Mouse (Mus musculus) heart, embryonic 14.5 days (tissue): Measurements from ENCODE around the gene Gmnc. TPM values are rescaled to one million over a fixed set of nuclear protein-coding genes. Genes with fewer than 3 reads are reported as not detected.

Experiments used
- ATAC-seq: fragments of 200-750 bp; cut with Nextera tagmentation; 2 replicates; pipeline ENCODE4 v1.8.0; 2017; ENCODE audit warnings: low read depth, moderate TSS enrichment; ENCODE audit not compliant: insufficient number of reproducible peaks, insufficient read depth, low FRiP score
- H3K27ac ChIP-seq, 2 experiments: fragments of 200-500 bp in 1 of 2; fragments of 300-500 bp in 1 of 2; sonication (generic) in 1 of 2; replicated peaks in 1 of 2; 2 replicates each; pipeline ENCODE4 v1.5.1; 2012 to 2014; ENCODE audit warnings: low read depth in 2 of 2, low read length in 2 of 2, control low read depth in 1 of 2, mild to moderate bottlenecking in 1 of 2, mixed read lengths in 1 of 2; ENCODE audit not compliant: control insufficient read depth in 1 of 2, insufficient read depth in 1 of 2
- H3K27me3 ChIP-seq: fragments of 300-500 bp; sonication (generic); 2 replicates; pipeline ENCODE4 v1.6.1; 2014; ENCODE audit warnings: mild to moderate bottlenecking, low read length, control low read depth; ENCODE audit not compliant: control insufficient read depth, insufficient read depth
- H3K36me3 ChIP-seq: fragments of 300-500 bp; sonication (generic); 2 replicates; pipeline ENCODE4 v1.6.1; 2014; ENCODE audit warnings: mild to moderate bottlenecking, control low read depth, low read length, mixed read lengths; ENCODE audit not compliant: control insufficient read depth, insufficient read depth
- H3K4me1 ChIP-seq, 2 experiments: fragments of 200-500 bp in 1 of 2; fragments of 300-500 bp in 1 of 2; sonication (generic) in 1 of 2; 2 replicates each; pipeline ENCODE4 v1.6.1; 2012 to 2014; ENCODE audit warnings: low read length in 2 of 2, control low read depth in 1 of 2, mixed read lengths in 1 of 2; ENCODE audit not compliant: control insufficient read depth in 2 of 2, insufficient read depth in 2 of 2
- H3K4me2 ChIP-seq: fragments of 300-500 bp; sonication (generic); 2 replicates; pipeline ENCODE4 v1.6.1; 2014; ENCODE audit warnings: mild to moderate bottlenecking, low read length
- H3K4me3 ChIP-seq, 2 experiments: fragments of 200-500 bp in 1 of 2; fragments of 300-500 bp in 1 of 2; sonication (generic) in 1 of 2; 2 replicates each; pipeline ENCODE4 v1.5.1; 2012 to 2014; ENCODE audit warnings: low read length in 2 of 2, mild to moderate bottlenecking in 2 of 2, control low read depth in 1 of 2, low read depth in 1 of 2, moderate library complexity in 1 of 2; ENCODE audit not compliant: control insufficient read depth in 1 of 2, insufficient read depth in 1 of 2
- H3K9ac ChIP-seq: fragments of 300-500 bp; sonication (generic); 2 replicates; pipeline ENCODE4 v1.6.1; 2014; ENCODE audit warnings: mild to moderate bottlenecking, low read length
- H3K9me3 ChIP-seq: fragments of 300-500 bp; sonication (generic); 2 replicates; pipeline ENCODE4 v1.6.1; 2016; ENCODE audit warnings: low read length, control low read depth; ENCODE audit not compliant: control insufficient read depth
- WGBS: fragments of 180-500 bp; shearing (Covaris S2); extraction: QIAGEN DNeasy Blood & Tissue Kit; methylation state at CpG from one replicate; pipeline ENCODE4 v1.1.7; 2014; 5-methylcytosine and 5-hydroxymethylcytosine counted together
- polyA plus RNA-seq: library from polyadenylated mRNA; unstranded; fragments of >200 nt; fragmentation: Nextera tagmentation; extraction: Ambion mirVana; gene quantifications from 2 replicates; pipeline ENCODE4 v1.2.1, GENCODE M21; 2014

Gene Gmnc
- not detected in 2 replicates for polyA plus RNA-seq

DNA sequence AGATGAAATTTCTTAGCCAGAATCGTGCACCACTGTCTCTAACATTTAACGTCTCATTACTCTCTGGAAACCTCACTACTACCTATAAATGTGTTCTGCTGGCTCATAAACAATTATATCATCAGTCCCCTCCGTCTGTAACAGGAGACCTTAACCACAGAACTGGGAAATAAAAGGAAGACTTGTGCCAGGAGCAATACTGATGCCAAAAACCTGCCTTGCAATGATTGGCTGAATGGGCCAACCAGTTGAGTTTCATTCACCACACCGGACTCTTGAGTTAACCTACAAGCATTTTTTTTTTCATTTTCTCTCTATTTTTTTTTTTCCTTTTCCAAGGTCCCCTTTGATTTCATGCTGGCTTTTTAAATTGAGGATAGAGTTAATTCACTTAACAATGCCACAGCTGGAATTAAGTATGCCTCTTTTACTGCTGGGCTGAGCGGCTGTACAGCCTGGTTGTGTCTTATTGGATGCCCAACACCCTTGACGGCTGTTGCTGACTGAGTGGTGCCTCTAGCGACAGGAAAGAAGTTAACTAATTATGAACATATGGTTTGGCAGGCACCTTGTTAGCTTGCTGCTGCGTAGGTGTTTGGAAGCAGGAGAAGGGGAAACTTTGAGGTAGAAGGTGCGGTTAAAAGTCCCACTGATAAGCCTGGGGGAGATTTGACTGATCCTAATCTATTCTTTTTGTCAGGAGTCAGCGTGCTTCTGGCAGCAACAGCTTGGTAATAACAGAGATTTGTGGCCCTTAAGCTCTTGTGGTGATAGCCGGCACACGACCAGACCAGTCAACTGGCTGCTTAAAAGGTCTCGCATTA is at the start of gene Gmnc:
TSS of gene Gmnc (minus strand) at position 176 of the 824 bp plus-strand sequence.
- H3K4me2 ChIP-seq, result no peak within 1 kb of the TSS

DNA sequence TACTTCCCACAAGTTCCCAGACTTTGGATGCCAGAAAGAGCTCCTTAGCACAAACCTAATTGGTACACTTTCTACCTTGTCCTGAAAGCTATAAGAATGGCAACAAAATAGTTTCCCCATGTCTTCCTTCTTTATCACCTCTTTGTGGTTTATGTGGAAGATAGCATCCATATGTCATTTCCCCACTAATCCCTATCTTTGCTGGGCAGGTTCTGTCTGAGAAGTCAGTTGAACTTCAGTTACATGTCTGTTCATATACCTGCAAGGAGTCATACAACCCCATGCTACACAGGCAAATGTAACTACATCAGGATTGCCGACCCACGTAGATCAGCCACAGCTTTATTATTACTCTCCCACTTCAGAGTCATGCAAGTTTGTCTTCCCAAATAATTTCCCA is 35.8 kb upstream of the Gmnc start:
- no peaks in the 10 kb centered on the region for H3K27me3 ChIP-seq
- ATAC-seq, result no peak
- H3K9ac ChIP-seq, result no peak overlapping the region
- no peaks in the 10 kb centered on the region for H3K4me1 ChIP-seq
- 96% methylated on average over 2 of the region's 2 CpGs for WGBS
- no peaks in the 10 kb centered on the region for H3K36me3 ChIP-seq
- H3K9me3 ChIP-seq, result no peaks in the 10 kb centered on the region
- H3K4me3 ChIP-seq, result no peak overlapping the region
- no peak overlapping the region for H3K27ac ChIP-seq
- H3K4me2 ChIP-seq, result no peak overlapping the region

More for the DNA sequence above, at the start of gene Gmnc:
- H3K4me3 ChIP-seq, result no peak within 1 kb of the TSS
- WGBS, result 54% methylated on average over 13 of the region's 13 CpGs
- ATAC-seq, result no peak
- no peaks in the 10 kb centered on the region for H3K9me3 ChIP-seq
- H3K36me3 ChIP-seq, result no peaks in the 10 kb centered on the region
- no peak within 1 kb of the TSS for H3K27ac ChIP-seq
- no peak within 1 kb of the TSS for H3K9ac ChIP-seq
- no peaks in the 10 kb centered on the region for H3K4me1 ChIP-seq
- no peaks in the 10 kb centered on the region for H3K27me3 ChIP-seq

DNA sequence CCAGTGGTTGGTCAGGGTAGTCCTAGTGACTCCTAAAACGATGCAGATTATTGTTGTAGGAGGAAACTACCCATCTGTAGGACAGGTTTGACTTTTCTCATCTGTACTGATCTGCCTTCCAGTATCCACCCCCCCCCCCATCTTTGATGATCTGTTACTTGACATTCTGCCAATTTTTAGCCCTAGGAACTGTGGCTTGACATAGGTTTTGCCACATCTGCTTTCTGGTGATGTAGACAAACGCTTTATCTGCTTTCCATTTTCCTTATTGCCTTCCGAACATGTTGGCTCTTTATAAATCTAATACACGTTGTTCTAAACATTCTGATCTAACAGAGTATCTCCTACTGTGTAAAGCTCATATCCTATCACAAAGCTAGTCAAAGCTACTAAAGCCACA is 34.8 kb upstream of the Gmnc start:
- Histone ChIP-seq H3K9me3 (no peaks in the 10 kb centered on the region), H3K4me1 (no peaks in the 10 kb centered on the region), H3K27ac (no peak overlapping the region), H3K36me3 (no peaks in the 10 kb centered on the region), H3K9ac (no peak overlapping the region), H3K4me3 (no peak overlapping the region), H3K4me2 (no peak overlapping the region), H3K27me3 (no peaks in the 10 kb centered on the region)
- ATAC-seq, result no peak
- 77% methylated on average over 4 of the region's 4 CpGs for WGBS

DNA sequence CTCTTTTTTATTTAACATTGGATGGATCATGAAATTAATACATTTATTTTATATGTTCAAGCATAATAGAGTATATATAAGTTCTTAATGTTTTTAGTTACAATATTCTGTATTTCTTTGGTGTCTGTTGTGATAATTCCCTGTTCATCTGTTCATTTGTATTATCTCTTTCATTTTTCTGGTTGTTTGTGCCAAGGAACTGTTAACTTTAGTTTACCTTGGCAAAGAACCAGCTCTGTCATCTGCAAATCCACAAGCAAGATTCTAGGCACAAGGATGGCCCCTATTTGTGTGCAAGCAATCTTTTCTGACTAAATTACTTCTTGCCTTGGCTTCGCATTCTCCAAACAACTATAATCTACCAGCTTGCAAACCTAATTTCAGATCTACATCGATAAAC is 31.3 kb upstream of the Gmnc start:
- no peak for ATAC-seq
- Histone ChIP-seq H3K4me2 (no peak overlapping the region), H3K27me3 (no peaks in the 10 kb centered on the region), H3K4me3 (no peak overlapping the region), H3K9ac (no peak overlapping the region), H3K9me3 (no peaks in the 10 kb centered on the region), H3K27ac (no peak overlapping the region), H3K36me3 (no peaks in the 10 kb centered on the region), H3K4me1 (no peaks in the 10 kb centered on the region)
- 80% methylated on average over 2 of the region's 2 CpGs for WGBS

DNA sequence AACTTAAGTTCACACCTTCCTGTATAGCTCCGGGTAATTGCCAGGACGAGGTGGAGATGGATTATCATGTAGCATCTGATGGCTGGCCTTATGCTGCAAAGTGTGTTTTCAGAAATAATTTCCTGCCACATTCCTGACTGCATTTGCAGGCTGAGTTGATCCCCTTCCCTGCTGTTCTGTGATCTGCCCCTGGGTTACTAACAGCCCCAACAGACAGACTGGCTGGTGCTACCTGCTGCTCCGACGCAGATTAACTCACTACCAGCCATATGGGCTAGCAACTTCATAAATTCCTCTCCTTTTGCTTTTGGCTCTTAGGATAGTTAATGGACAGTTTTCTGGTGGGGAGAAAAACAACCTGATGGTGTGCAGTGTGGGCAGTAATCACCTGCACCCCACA is 25.9 kb upstream of the Gmnc start:
- H3K27me3 ChIP-seq, result no peaks in the 10 kb centered on the region
- no peak overlapping the region for H3K4me2 ChIP-seq
- no peaks in the 10 kb centered on the region for H3K9me3 ChIP-seq
- H3K4me3 ChIP-seq, result no peak overlapping the region
- no peak overlapping the region for H3K27ac ChIP-seq
- H3K4me1 ChIP-seq, result no peaks in the 10 kb centered on the region
- WGBS, result 34% methylated on average over 4 of the region's 4 CpGs
- H3K36me3 ChIP-seq, result no peaks in the 10 kb centered on the region
- H3K9ac ChIP-seq, result no peak overlapping the region
- no peak for ATAC-seq

DNA sequence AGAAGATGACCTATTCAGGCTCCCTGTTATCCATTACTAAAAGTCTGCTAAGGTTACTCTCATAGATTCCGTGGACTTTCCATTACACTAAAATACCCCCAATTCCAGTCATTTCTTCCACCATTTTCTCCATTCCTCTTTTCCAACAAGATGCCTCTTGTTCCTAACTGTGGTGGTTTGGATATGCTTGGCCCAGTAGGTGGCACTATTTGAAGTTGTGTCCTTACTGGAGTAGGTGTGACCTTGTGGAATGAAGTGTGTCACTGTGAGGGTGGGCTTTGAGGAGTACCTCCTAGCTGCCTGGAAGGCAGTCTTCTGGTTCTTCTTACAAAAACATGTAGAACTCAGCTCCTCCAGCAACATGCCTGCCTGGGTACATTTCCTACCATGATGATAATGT is 11.3 kb upstream of the Gmnc start:
- H3K36me3 ChIP-seq, result no peaks in the 10 kb centered on the region
- H3K9me3 ChIP-seq, result no peaks in the 10 kb centered on the region
- no peak overlapping the region for H3K9ac ChIP-seq
- H3K4me3 ChIP-seq, result no peak overlapping the region
- no peak overlapping the region for H3K27ac ChIP-seq
- no peak overlapping the region for H3K4me2 ChIP-seq
- H3K27me3 ChIP-seq, result no peaks in the 10 kb centered on the region
- ATAC-seq, result no peak
- H3K4me1 ChIP-seq, result no peaks in the 10 kb centered on the region
- 73% methylated on average over 1 of the region's 1 CpGs for WGBS

DNA sequence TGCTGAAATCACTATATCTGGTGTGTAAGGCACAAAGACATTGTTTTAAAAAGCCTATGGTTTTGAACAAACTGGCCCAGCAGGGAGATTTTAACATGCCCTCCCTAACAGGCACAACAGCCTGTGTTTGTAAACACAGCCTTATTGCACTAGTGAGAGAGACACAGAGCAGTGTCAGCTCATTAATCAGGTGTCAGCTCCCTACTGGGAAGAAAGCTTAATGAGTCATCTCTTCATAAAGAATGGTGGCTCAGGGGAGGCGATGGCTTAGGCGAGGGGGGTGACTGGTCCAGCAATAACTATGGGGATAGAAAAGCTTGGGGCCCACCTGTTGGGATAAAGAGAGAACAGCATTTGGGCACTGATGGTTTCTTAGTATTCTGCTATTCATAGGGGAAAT is 8.1 kb upstream of the Gmnc start:
- Histone ChIP-seq H3K9me3 (no peaks in the 10 kb centered on the region), H3K4me3 (no peak overlapping the region), H3K27me3 (no peaks in the 10 kb centered on the region), H3K36me3 (no peaks in the 10 kb centered on the region), H3K4me2 (no peak overlapping the region), H3K4me1 (no peaks in the 10 kb centered on the region), H3K27ac (no peak overlapping the region), H3K9ac (no peak overlapping the region)
- WGBS, result 18% methylated on average over 2 of the region's 2 CpGs
- no peak for ATAC-seq
